8 mouse cellular contexts compared by ENCODE assay signal in genomic region chr8:121901498-121902236, GRCm38 (mm10). TPM values are rescaled to one million over a fixed set of nuclear protein-coding genes. Genes with fewer than 3 reads are reported as not detected.
DNase-seq lines count a peak whose midpoint lies in the region; ATAC-seq and TF ChIP-seq lines count a peak whose summit lies in the region.

No protein-coding gene starts in this region.

- no peak for ATAC-seq in G1E (ENCODE audit: extremely low read depth, insufficient number of reproducible peaks, low FRiP score, poor library complexity, severe bottlenecking)
- ATAC-seq in hindbrain, embryonic 16.5 days = no peak
- no peak for ATAC-seq in stomach, postnatal 0 days (ENCODE audit: low FRiP score, low TSS enrichment)

- H3K9ac ChIP-seq in hindbrain, embryonic 16.5 days (ENCODE audit: low read depth, low read length) = no peak overlapping the region
- 0 out of 2 replicates have a peak overlapping the region, but pooled peaks have one; percentile 35 for H3K9ac ChIP-seq in stomach, postnatal 0 days (ENCODE audit: low read length)

- TF ChIP-seq EP300 in stomach, postnatal 0 days (optimal IDR thresholded peaks at IDR 0.05) = no peak

- no peaks in the 10 kb centered on the region for H3K36me3 ChIP-seq in kidney, adult 2 months (ENCODE audit: control insufficient read depth, insufficient read depth, low read length)
- H3K36me3 ChIP-seq in G1E (replicated peaks) = peaks cover 90% of the 10 kb centered on the region
- H3K36me3 ChIP-seq in hindbrain, embryonic 16.5 days (ENCODE audit: control insufficient read depth, insufficient read depth, low read length) = no peaks in the 10 kb centered on the region
- H3K36me3 ChIP-seq in stomach, postnatal 0 days (ENCODE audit: control insufficient read depth, insufficient read depth, low read length) = no peaks in the 10 kb centered on the region
- no peaks in the 10 kb centered on the region for H3K36me3 ChIP-seq in thymus, adult 2 months (ENCODE audit: control insufficient read depth, insufficient read depth, low read length)

- DNase-seq in kidney, adult 2 months = peak; percentile 30
- no peak for DNase-seq in kidney, adult 9 months
- no peak for DNase-seq in G1E (ENCODE audit: low spot score)
- peak; percentile 40 for DNase-seq in embryo, embryonic 11 days
- peak; percentile 44 for DNase-seq in stomach, postnatal 0 days (ENCODE audit: low spot score)
- no peak for DNase-seq in layer of hippocampus, postnatal 14 days (ENCODE audit: low spot score in 2 of 2)
- no peak for DNase-seq in thymus, adult 2 months

- TF ChIP-seq CTCF in kidney, adult 2 months (conservative IDR thresholded peaks at IDR 0.05; ENCODE audit: insufficient read depth, insufficient read length, low read depth, low read length) = no peak
- TF ChIP-seq CTCF in G1E (IDR thresholded peaks at IDR 0.05; ENCODE audit: low read depth, low read length) = no peak
- TF ChIP-seq CTCF in stomach, postnatal 0 days (IDR thresholded peaks at IDR 0.05; ENCODE audit: low read depth) = no peak
- no peak for TF ChIP-seq CTCF in thymus, adult 2 months (IDR thresholded peaks at IDR 0.05; ENCODE audit: borderline replicate concordance, control insufficient read depth, extremely low read depth, insufficient read depth, low read length, poor library complexity)

- no peaks in the 10 kb centered on the region for H3K4me1 ChIP-seq in kidney, adult 2 months (ENCODE audit: control insufficient read depth, insufficient read depth, low read length)
- peaks cover 97% of the 10 kb centered on the region for H3K4me1 ChIP-seq in G1E (ENCODE audit: insufficient read depth, low read depth, low read length)
- H3K4me1 ChIP-seq in hindbrain, embryonic 16.5 days (ENCODE audit: control insufficient read depth, insufficient read depth, low read depth, low read length) = peaks cover 47% of the 10 kb centered on the region
- peaks cover 16% of the 10 kb centered on the region for H3K4me1 ChIP-seq in stomach, postnatal 0 days (replicated peaks; ENCODE audit: control insufficient read depth, insufficient read depth)
- H3K4me1 ChIP-seq in thymus, adult 2 months (replicated peaks; ENCODE audit: control insufficient read depth, insufficient read depth, low read length) = peaks cover 30% of the 10 kb centered on the region

- H3K27me3 ChIP-seq in kidney, adult 2 months (replicated peaks; ENCODE audit: control insufficient read depth, insufficient read depth, low read length) = no peaks in the 10 kb centered on the region
- no peaks in the 10 kb centered on the region for H3K27me3 ChIP-seq in G1E (ENCODE audit: insufficient read depth, low read length)
- H3K27me3 ChIP-seq in hindbrain, embryonic 16.5 days (replicated peaks; ENCODE audit: control insufficient read depth, insufficient read depth, low read length) = no peaks in the 10 kb centered on the region
- no peaks in the 10 kb centered on the region for H3K27me3 ChIP-seq in stomach, postnatal 0 days (ENCODE audit: control insufficient read depth, insufficient read depth, low read length)
- H3K27me3 ChIP-seq in thymus, adult 2 months (ENCODE audit: control insufficient read depth, insufficient read depth, low read length) = no peaks in the 10 kb centered on the region

- 52% methylated on average over 8 of the region's 8 CpGs for WGBS in kidney, adult 2 months
- WGBS in hindbrain, embryonic 16.5 days = 56% methylated on average over 8 of the region's 8 CpGs
- 33% methylated on average over 8 of the region's 8 CpGs for WGBS in stomach, postnatal 0 days
- 92% methylated on average over 8 of the region's 8 CpGs for WGBS in thymus, adult 2 months

- no peaks in the 10 kb centered on the region for H3K9me3 ChIP-seq in G1E (replicated peaks)
- no peaks in the 10 kb centered on the region for H3K9me3 ChIP-seq in hindbrain, embryonic 16.5 days (ENCODE audit: control insufficient read depth, low read length)
- no peaks in the 10 kb centered on the region for H3K9me3 ChIP-seq in stomach, postnatal 0 days (ENCODE audit: control insufficient read depth, low read length)

- H3K4me3 ChIP-seq in kidney, adult 2 months (ENCODE audit: insufficient read depth, low read depth, low read length) = no peak overlapping the region
- peak overlapping the region; percentile 37; the same call in 1 of the 2 replicates for H3K4me3 ChIP-seq in G1E (ENCODE audit: low read depth, low read length)
- no peak overlapping the region for H3K4me3 ChIP-seq in hindbrain, embryonic 16.5 days (ENCODE audit: low read length)
- no peak overlapping the region for H3K4me3 ChIP-seq in stomach, postnatal 0 days (ENCODE audit: low read depth, low read length)
- no peak overlapping the region for H3K4me3 ChIP-seq in thymus, adult 2 months (ENCODE audit: control insufficient read depth, insufficient read depth, low read length)

- no peak overlapping the region for H3K27ac ChIP-seq in kidney, adult 2 months (ENCODE audit: insufficient read depth, low read depth, low read length)
- H3K27ac ChIP-seq in hindbrain, embryonic 16.5 days (ENCODE audit: low read depth, low read length) = no peak overlapping the region
- 0 out of 2 replicates have a peak overlapping the region, but pooled peaks have one; percentile 24 for H3K27ac ChIP-seq in stomach, postnatal 0 days (replicated peaks)
- no peak overlapping the region for H3K27ac ChIP-seq in thymus, adult 2 months (ENCODE audit: control insufficient read depth, insufficient read depth, low read length)

- 0 out of 2 replicates have a peak overlapping the region, but pooled peaks have one; percentile 1 for H3K4me2 ChIP-seq in hindbrain, embryonic 16.5 days (ENCODE audit: low read length)
- no peak overlapping the region for H3K4me2 ChIP-seq in stomach, postnatal 0 days (replicated peaks; ENCODE audit: low read depth)

- TF ChIP-seq POLR2A in kidney, adult 2 months (IDR thresholded peaks at IDR 0.05; ENCODE audit: low read depth, low read length) = no peak
- no peak for TF ChIP-seq POLR2A in thymus, adult 2 months (IDR thresholded peaks at IDR 0.05; ENCODE audit: control insufficient read depth, extremely low read depth, insufficient read depth, low read length, poor library complexity)

RNA-seq across cellular contexts. Expression of gene Slc7a5, which starts 5.8 kb away (rescaled TPM):
- 4.3 and 4.6 TPM in 2 replicates for polyA plus RNA-seq in kidney, adult 2 months (2012; rRNA removed)
- total RNA-seq in G1E (2014; fragmentation: Nextera tagmentation) (88.8 and 141 TPM in 2 replicates), G1E (2017) (32.5 and 32.6 TPM in 2 replicates)
- 92.9 and 127 TPM in 2 replicates for polyA plus RNA-seq in G1E (2012)
- 44.9 and 57.8 TPM in 2 replicates for polyA plus RNA-seq in hindbrain, embryonic 16.5 days (2015; fragmentation: Nextera tagmentation; extraction: Ambion mirVana)
- polyA plus RNA-seq in stomach, postnatal 0 days (2015; fragmentation: Nextera tagmentation; extraction: Ambion mirVana) = 8.9 and 9.3 TPM in 2 replicates
- 100 to 1,000 TPM; 133 to 140 TPM for total RNA-seq in layer of hippocampus, postnatal 14 days (2021)
- 45.9 and 66.8 TPM in 2 replicates for polyA plus RNA-seq in thymus, adult 2 months (2012; rRNA removed)

RNA-seq across cellular contexts. Expression of gene Car5a, which starts 43.0 kb away (rescaled TPM):
- 13.4 and 17.9 TPM in 2 replicates for polyA plus RNA-seq in kidney, adult 2 months (2012; rRNA removed)
- total RNA-seq in G1E (2014; fragmentation: Nextera tagmentation) (0.68 and 1.4 TPM in 2 replicates), G1E (2017) (0.16 TPM in 1 of 2 replicates, not detected in the other)
- 0.41 and 0.57 TPM in 2 replicates for polyA plus RNA-seq in G1E (2012)
- 0.25 and 0.40 TPM in 2 replicates for polyA plus RNA-seq in hindbrain, embryonic 16.5 days (2015; fragmentation: Nextera tagmentation; extraction: Ambion mirVana)
- polyA plus RNA-seq in stomach, postnatal 0 days (2015; fragmentation: Nextera tagmentation; extraction: Ambion mirVana) = 0.12 and 0.30 TPM in 2 replicates
- total RNA-seq in layer of hippocampus, postnatal 14 days (2021) = not detected
- polyA plus RNA-seq in thymus, adult 2 months (2012; rRNA removed) = 0.75 TPM in 1 of 2 replicates, not detected in the other

RNA-seq across cellular contexts. Expression of gene Banp, which starts 47.9 kb away (rescaled TPM):
- polyA plus RNA-seq in kidney, adult 2 months (2012; rRNA removed) = 35.7 and 44.9 TPM in 2 replicates
- total RNA-seq in G1E (2014; fragmentation: Nextera tagmentation) (35.7 and 43.5 TPM in 2 replicates), G1E (2017) (42.5 and 46.6 TPM in 2 replicates)
- 49.1 and 50.7 TPM in 2 replicates for polyA plus RNA-seq in G1E (2012)
- 49.9 and 54.9 TPM in 2 replicates for polyA plus RNA-seq in hindbrain, embryonic 16.5 days (2015; fragmentation: Nextera tagmentation; extraction: Ambion mirVana)
- 9.0 and 10.0 TPM in 2 replicates for polyA plus RNA-seq in stomach, postnatal 0 days (2015; fragmentation: Nextera tagmentation; extraction: Ambion mirVana)
- 10 to 100 TPM; 27.1 to 43.0 TPM for total RNA-seq in layer of hippocampus, postnatal 14 days (2021)
- polyA plus RNA-seq in thymus, adult 2 months (2012; rRNA removed) = 151 and 153 TPM in 2 replicates

Comparison
In these comparisons a context has a peak if more than half of its experiments do, and no peak if none do; other contexts are left out.
1. DNase-seq: peak in kidney, adult 2 months (single experiment), embryo, embryonic 11 days (single experiment) and stomach, postnatal 0 days (single experiment); none in kidney, adult 9 months (single experiment), G1E (single experiment), layer of hippocampus, postnatal 14 days (0 of 2) and thymus, adult 2 months (single experiment).